Mouse (Mus musculus): ENCODE measurements around the gene Psmb11. TPM values are rescaled to one million over a fixed set of nuclear protein-coding genes. Genes with fewer than 3 reads are reported as not detected.

Gene Psmb11
- not detected in 2 replicates for polyA plus RNA-seq (2015; fragmentation: Nextera tagmentation; extraction: Ambion mirVana)

DNA sequence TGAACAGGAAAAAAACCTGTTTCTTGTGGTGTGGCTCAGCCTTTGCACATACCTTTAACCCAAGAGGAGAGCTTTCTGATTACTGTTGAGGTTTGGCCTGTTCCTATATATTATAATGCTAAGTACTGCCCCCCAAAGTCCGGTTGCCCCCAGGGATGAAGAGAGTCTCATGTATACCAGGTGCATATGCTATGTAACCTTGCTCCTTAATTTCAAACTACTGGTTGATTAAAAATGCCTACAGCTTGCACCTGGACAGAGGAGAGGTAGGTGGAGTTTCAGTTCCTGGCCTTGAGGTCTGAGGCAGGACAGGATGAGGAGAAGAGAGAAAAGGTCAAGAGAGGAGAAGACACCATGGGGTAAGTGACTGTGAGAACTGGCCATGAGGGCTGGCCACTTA lies at the start of gene Psmb11:
Gene Psmb11, plus strand, starts transcription at position 301 of the 400 bp plus-strand sequence.
- Histone ChIP-seq H3K4me2 (ENCODE audit: low read length) (no peak within 1 kb of the TSS), H3K27me3 (replicated peaks; ENCODE audit: control insufficient read depth, insufficient read depth, low read length) (no peaks in the 10 kb centered on the region), H3K9me3 (ENCODE audit: control insufficient read depth, low read length) (no peaks in the 10 kb centered on the region), H3K27ac (ENCODE audit: low read length) (no peak within 1 kb of the TSS), H3K4me3 (replicated peaks; ENCODE audit: low read length) (no peak within 1 kb of the TSS), H3K4me1 (replicated peaks; ENCODE audit: control insufficient read depth, insufficient read depth, low read length) (peaks cover 11% of the 10 kb centered on the region), H3K36me3 (ENCODE audit: control insufficient read depth, insufficient read depth) (no peaks in the 10 kb centered on the region), H3K9ac (replicated peaks; ENCODE audit: low read depth, low read length) (no peak within 1 kb of the TSS)
- ATAC-seq, result no peak
- 92% methylated on average over 1 of the region's 1 CpGs for WGBS

DNA sequence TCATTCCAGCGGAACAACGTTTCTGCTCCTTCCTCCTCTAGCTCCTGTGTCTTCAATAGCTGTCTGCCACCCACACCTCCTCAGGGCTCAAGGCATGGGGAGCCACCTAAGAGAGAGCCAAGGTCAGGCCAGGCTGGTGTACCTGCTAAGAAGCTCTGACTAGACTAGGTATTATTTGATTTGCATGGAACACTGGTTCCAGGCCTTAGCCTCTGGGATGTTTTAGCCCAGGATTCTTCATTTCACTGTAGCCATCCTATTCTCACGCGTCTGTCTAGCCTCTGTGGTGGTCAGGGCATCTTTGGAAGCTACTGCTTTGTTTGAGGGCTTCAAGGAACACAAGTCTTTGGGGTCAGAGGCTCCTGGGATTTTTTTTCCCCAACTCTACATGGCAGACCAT lies 49.1 kb upstream of the Psmb11 start:
- Histone ChIP-seq H3K4me2 (ENCODE audit: low read length) (no peak overlapping the region), H3K9me3 (ENCODE audit: control insufficient read depth, low read length) (no peaks in the 10 kb centered on the region), H3K4me3 (replicated peaks; ENCODE audit: low read length) (no peak overlapping the region), H3K36me3 (ENCODE audit: control insufficient read depth, insufficient read depth) (no peaks in the 10 kb centered on the region), H3K27me3 (replicated peaks; ENCODE audit: control insufficient read depth, insufficient read depth, low read length) (peaks cover under 1% of the 10 kb centered on the region; the same call in 1 of the 2 replicates), H3K4me1 (replicated peaks; ENCODE audit: control insufficient read depth, insufficient read depth, low read length) (peaks cover 42% of the 10 kb centered on the region), H3K9ac (replicated peaks; ENCODE audit: low read depth, low read length) (peak overlapping the region; percentile 5; the same call in 1 of the 2 replicates), H3K27ac (ENCODE audit: low read length) (peak overlapping the region; percentile 51)
- 30% methylated on average over 4 of the region's 4 CpGs for WGBS
- ATAC-seq, result no peak

DNA sequence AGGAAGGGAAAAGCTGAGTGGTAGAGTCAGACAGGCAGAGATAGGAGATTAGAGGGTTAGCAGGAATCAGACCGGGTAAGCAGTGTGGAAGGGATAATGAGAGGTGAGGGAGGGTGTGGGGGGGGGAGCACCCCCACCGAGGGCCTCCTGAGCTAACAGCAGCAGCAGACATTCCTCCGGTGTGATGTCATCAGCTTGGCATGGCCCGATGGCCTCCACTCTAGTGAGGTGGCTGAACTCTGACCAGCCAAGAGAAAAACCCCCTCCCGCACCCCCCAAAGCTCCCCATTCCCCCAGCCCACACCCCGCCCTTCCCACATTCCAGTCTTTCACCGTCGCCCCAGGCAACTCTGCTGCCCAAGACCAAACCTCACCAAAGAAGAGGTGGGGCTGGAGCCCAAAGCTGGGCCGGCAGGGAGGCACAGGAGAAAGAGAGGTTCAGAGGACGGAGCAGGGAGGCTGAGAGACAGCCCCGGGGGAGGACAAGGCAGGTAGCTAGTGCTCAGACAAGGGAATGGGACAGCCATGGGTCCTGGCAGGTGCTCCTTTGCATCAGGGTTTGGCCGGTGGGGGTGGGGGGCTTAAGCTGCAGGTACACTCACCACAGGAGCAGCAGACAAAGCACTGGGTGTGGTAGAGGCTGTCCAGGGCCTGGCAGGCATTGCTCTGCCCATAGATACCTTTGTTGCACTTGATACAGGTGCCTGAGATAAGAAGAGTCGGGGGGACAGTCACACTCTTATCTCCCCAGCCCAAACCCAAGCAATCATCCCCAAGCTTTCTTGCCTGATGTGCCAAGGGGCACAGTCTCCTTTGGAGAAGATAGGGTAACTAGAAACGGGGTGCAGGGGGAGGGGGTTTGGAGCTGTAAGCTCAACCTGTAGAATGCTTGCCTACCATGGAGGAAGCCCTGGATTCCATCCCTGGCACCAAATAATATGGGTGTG lies 48.2 kb upstream of the Psmb11 start:
- Histone ChIP-seq H3K9ac (replicated peaks; ENCODE audit: low read depth, low read length) (0 out of 2 replicates have a peak overlapping the region, but pooled peaks have one; percentile 7), H3K4me1 (replicated peaks; ENCODE audit: control insufficient read depth, insufficient read depth, low read length) (peaks cover 47% of the 10 kb centered on the region), H3K27ac (ENCODE audit: low read length) (peak overlapping the region; percentile 51; the same call in 1 of the 2 replicates), H3K4me2 (ENCODE audit: low read length) (peak overlapping the region; percentile 95), H3K9me3 (ENCODE audit: control insufficient read depth, low read length) (no peaks in the 10 kb centered on the region), H3K27me3 (replicated peaks; ENCODE audit: control insufficient read depth, insufficient read depth, low read length) (peaks cover 3% of the 10 kb centered on the region; the same call in 1 of the 2 replicates), H3K36me3 (ENCODE audit: control insufficient read depth, insufficient read depth) (no peaks in the 10 kb centered on the region), H3K4me3 (replicated peaks; ENCODE audit: low read length) (0 out of 2 replicates have a peak overlapping the region, but pooled peaks have one; percentile 11)
- 4% methylated on average over 14 of the region's 14 CpGs for WGBS
- ATAC-seq, result peak; percentile 31

DNA sequence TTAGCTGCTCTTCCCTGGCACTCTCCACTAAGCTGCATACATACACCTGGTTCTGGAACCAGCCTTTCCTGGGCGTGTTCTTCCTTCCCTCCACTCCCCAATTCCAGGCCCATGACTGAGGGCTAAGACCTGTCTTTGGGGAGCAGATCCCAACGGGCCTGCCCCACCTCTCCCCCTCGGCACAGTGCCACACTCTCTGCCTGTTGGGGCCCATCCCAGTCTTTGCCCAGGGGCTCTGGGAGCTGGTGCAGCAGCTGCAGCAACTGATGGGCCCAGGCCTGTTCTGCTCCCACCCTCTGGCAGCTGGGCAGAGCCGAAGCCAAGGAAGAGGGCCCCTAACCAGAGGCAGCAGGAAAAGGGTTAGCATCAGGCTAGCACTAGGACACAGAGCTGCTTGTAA lies 47.0 kb upstream of the Psmb11 start:
- peaks cover 3% of the 10 kb centered on the region; the same call in 1 of the 2 replicates for H3K27me3 ChIP-seq (replicated peaks; ENCODE audit: control insufficient read depth, insufficient read depth, low read length)
- no peaks in the 10 kb centered on the region for H3K36me3 ChIP-seq (ENCODE audit: control insufficient read depth, insufficient read depth)
- 0 out of 2 replicates have a peak overlapping the region, but pooled peaks have one; percentile 26 for H3K27ac ChIP-seq (ENCODE audit: low read length)
- H3K9me3 ChIP-seq (ENCODE audit: control insufficient read depth, low read length), result no peaks in the 10 kb centered on the region
- 7% methylated on average over 4 of the region's 4 CpGs for WGBS
- H3K4me3 ChIP-seq (replicated peaks; ENCODE audit: low read length), result peak overlapping the region; percentile 70
- H3K9ac ChIP-seq (replicated peaks; ENCODE audit: low read depth, low read length), result peak overlapping the region; percentile 37; the same call in 1 of the 2 replicates
- ATAC-seq, result peak; percentile 29; the same call in 1 of the 2 replicates
- peak overlapping the region; percentile 95 for H3K4me2 ChIP-seq (ENCODE audit: low read length)
- peaks cover 52% of the 10 kb centered on the region for H3K4me1 ChIP-seq (replicated peaks; ENCODE audit: control insufficient read depth, insufficient read depth, low read length)

DNA sequence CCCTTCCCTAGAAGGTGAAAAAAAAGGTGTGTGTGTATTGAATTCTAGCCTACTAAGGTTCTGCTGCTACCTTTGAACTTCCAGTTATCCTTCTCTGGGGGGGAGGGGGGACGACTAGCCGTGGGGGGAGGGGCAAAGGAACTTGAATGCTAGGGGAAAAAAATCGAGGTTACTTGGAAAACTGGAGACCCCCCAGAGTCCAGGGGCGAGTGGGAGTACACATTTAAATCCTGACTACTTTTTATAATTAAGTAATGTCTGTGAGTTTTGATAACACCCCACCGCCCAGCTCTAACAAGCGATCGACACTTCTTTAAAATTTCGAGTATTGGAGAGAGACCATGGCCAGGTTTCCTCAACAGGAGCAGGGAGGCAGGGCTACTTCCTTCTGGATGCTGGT lies 46.2 kb upstream of the Psmb11 start:
- Histone ChIP-seq H3K4me2 (ENCODE audit: low read length) (peak overlapping the region; percentile 95), H3K4me3 (replicated peaks; ENCODE audit: low read length) (peak overlapping the region; percentile 70), H3K4me1 (replicated peaks; ENCODE audit: control insufficient read depth, insufficient read depth, low read length) (peaks cover 52% of the 10 kb centered on the region), H3K9me3 (ENCODE audit: control insufficient read depth, low read length) (no peaks in the 10 kb centered on the region), H3K9ac (replicated peaks; ENCODE audit: low read depth, low read length) (peak overlapping the region; percentile 53; the same call in 1 of the 2 replicates), H3K27ac (ENCODE audit: low read length) (no peak overlapping the region), H3K36me3 (ENCODE audit: control insufficient read depth, insufficient read depth) (no peaks in the 10 kb centered on the region), H3K27me3 (replicated peaks; ENCODE audit: control insufficient read depth, insufficient read depth, low read length) (peaks cover 3% of the 10 kb centered on the region; the same call in 1 of the 2 replicates)
- no peak for ATAC-seq
- WGBS, result 4% methylated on average over 8 of the region's 8 CpGs

DNA sequence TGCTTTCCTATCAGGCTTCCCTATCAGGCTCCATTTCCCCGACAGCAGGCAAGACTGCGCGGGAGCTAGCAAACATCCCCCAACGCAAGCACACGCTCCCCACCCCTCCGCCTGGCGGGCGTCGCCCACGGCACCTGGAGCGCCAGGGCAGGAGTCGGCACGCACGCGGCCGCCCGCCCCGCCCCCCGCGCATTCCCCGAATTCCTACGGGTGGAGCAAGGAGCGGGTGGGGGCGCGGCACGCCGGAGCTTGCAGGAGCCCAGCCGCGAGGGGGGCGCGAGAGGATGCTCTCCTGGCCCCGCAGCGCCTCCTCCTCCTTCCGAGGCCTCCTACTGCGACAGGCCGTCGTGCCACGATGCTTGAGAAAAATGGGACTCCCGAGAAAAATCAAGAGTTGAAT lies 45.6 kb upstream of the Psmb11 start:
- no peaks in the 10 kb centered on the region for H3K9me3 ChIP-seq (ENCODE audit: control insufficient read depth, low read length)
- H3K4me1 ChIP-seq (replicated peaks; ENCODE audit: control insufficient read depth, insufficient read depth, low read length), result peaks cover 52% of the 10 kb centered on the region
- WGBS, result under 1% methylated on average over 39 of the region's 39 CpGs
- H3K9ac ChIP-seq (replicated peaks; ENCODE audit: low read depth, low read length), result peak overlapping the region; percentile 53
- peak overlapping the region; percentile 70 for H3K4me3 ChIP-seq (replicated peaks; ENCODE audit: low read length)
- ATAC-seq, result no peak
- H3K4me2 ChIP-seq (ENCODE audit: low read length), result peak overlapping the region; percentile 95
- H3K27ac ChIP-seq (ENCODE audit: low read length), result no peak overlapping the region
- H3K36me3 ChIP-seq (ENCODE audit: control insufficient read depth, insufficient read depth), result no peaks in the 10 kb centered on the region
- H3K27me3 ChIP-seq (replicated peaks; ENCODE audit: control insufficient read depth, insufficient read depth, low read length), result peaks cover 3% of the 10 kb centered on the region; the same call in 1 of the 2 replicates

DNA sequence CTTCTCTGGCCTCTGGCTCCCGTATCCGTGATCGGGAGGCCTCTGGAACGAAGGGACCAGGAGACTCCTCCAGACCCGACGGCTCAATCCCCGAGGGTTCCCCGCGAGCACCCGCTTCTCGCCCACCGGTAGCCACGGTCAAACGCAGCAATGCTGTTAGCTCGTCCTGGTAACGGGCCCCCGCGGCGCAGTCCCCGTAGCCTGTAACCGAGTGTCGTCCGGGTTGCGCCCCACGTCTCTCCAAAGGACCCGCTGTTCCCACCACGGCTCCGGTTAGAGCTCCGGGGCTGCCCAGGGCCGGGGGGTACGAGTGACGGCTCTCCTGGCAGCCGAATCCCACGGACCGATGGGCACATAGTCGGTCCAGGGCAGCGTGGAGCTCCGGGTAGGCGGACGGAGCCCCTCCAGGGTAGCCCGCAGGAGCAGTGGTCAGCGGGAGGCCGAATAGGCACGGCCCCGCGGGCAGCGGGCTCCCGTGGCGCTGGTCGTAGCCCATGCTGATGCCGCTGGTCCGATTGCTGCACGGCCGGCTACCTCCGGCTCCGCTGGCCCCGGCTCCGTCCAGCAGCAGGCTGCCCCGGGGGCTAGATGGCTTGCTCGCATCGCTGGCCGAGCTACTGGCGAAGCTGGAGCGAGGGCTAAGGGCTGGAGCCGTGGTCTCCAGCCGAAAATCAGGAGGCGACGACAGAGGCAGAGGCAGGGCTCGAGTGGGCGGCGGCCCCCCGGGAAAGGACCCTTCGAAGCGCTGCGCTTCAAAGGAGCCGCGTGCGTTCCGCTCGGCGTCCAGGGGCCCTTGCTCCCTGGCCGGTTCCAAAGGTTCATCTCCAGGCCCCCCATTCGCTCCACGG lies 44.8 kb upstream of the Psmb11 start:
- peaks cover 3% of the 10 kb centered on the region; the same call in 1 of the 2 replicates for H3K27me3 ChIP-seq (replicated peaks; ENCODE audit: control insufficient read depth, insufficient read depth, low read length)
- peak overlapping the region; percentile 53 for H3K9ac ChIP-seq (replicated peaks; ENCODE audit: low read depth, low read length)
- peaks cover 52% of the 10 kb centered on the region for H3K4me1 ChIP-seq (replicated peaks; ENCODE audit: control insufficient read depth, insufficient read depth, low read length)
- H3K9me3 ChIP-seq (ENCODE audit: control insufficient read depth, low read length), result no peaks in the 10 kb centered on the region
- no peaks in the 10 kb centered on the region for H3K36me3 ChIP-seq (ENCODE audit: control insufficient read depth, insufficient read depth)
- ATAC-seq, result no peak
- H3K4me3 ChIP-seq (replicated peaks; ENCODE audit: low read length), result peak overlapping the region; percentile 70
- H3K4me2 ChIP-seq (ENCODE audit: low read length), result peak overlapping the region; percentile 95
- H3K27ac ChIP-seq (ENCODE audit: low read length), result peak overlapping the region; percentile 18; the same call in 1 of the 2 replicates
- WGBS, result under 1% methylated on average over 83 of the region's 84 CpGs

DNA sequence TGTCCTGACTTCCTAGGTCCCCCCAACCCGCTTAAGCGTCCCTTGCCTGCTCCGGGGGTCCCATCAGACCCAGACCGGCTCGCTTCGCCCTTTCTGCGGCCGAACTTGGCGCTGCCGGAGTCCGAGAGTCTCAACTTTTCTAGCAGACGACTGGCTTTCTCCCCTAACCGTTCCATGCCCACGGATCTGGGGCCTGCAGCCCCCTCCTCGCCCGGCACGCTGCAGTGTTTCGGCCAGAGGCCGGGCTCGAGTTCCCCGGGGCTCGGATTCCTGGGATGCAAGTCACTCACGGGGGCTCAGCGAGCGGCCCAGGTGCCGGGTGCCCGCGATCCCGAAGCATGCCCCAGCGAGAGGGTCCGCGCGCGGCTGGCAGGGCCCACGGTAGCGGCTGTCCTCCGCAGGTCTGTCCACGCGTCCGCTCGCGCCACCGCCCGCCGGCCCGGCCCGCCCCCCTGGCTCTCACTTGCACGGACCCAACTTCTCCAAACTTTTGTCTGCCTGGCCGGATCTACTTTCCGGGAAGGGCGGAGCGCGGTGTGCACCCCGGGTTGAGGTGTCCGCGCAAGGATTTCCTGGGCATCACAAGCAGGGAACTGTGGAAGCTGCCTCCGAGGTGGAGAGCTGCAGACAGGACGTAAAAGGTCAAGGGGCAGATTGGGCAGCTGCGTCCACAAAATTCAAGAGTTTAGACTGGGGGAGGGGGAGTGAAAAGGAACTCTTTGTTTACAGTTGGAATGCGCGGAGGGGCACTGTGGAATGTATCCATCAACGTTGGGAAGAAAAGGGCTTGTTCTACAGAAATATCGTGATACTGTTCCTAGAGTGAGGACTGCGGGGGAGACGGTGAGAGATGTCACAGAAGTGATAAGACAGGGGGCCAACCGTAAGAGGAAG lies 43.9 kb upstream of the Psmb11 start, which contains the start of gene Ajuba:
Gene Ajuba, minus strand, starts transcription at position 470 of the 894 bp plus-strand sequence.
- H3K4me2 ChIP-seq (ENCODE audit: low read length), result peak within 1 kb of the TSS; percentile 95
- no peaks in the 10 kb centered on the region for H3K9me3 ChIP-seq (ENCODE audit: control insufficient read depth, low read length)
- peak within 1 kb of the TSS; percentile 39 for H3K27ac ChIP-seq (ENCODE audit: low read length)
- peak within 1 kb of the TSS; percentile 53 for H3K9ac ChIP-seq (replicated peaks; ENCODE audit: low read depth, low read length)
- no peaks in the 10 kb centered on the region for H3K36me3 ChIP-seq (ENCODE audit: control insufficient read depth, insufficient read depth)
- WGBS, result 0% methylated on average over 66 of the region's 66 CpGs
- ATAC-seq, result peak; percentile 59
- H3K27me3 ChIP-seq (replicated peaks; ENCODE audit: control insufficient read depth, insufficient read depth, low read length), result peaks cover 3% of the 10 kb centered on the region; the same call in 1 of the 2 replicates
- peak within 1 kb of the TSS; percentile 70 for H3K4me3 ChIP-seq (replicated peaks; ENCODE audit: low read length)
- H3K4me1 ChIP-seq (replicated peaks; ENCODE audit: control insufficient read depth, insufficient read depth, low read length), result peaks cover 47% of the 10 kb centered on the region

All from forebrain, embryonic 16.5 days (tissue).